Mouse (Mus musculus) c-Kit-positive CD71-positive TER-119-positive erythroid progenitor cells, embryonic 14.5 days (primary cell): ENCODE data around the gene Gm5105.

Source experiments
- DNase-seq: peaks from one replicate; pipeline ENCODE4 v3.0.0-alpha.2; 2013; ENCODE audit warnings: low spot score

The Gm5105 gene

GRCm38 (mm10) chr3:138068103-138068502 lies 915 bp upstream of the Gm5105 start:
- DNase-seq = no peak

DNA sequence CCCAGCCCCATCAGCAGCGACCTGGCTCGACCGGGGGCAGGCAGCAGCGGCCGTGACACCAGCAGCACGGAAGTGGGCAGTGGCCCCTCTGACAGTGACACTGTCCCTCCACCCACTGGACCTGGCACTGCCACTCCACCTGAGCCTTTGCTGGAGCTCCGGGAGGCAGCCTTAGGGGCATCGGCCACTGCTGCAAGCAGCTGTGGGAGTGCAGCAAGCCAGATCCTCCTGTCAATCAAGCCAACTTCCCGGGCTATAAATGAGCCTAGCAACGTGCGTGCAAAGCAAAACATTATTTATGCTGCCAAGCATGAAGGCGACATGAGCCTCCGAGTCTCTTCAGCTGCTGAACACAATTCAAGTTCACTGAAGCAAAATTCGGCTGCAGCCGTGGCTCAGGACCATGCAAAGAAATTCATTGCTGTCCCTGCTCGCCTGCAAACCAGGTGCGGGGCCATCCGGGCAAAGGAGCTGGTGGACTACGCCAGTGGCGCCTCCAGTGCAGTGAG lies 786 bp downstream of the Gm5105 start:
- no peak for DNase-seq

DNA sequence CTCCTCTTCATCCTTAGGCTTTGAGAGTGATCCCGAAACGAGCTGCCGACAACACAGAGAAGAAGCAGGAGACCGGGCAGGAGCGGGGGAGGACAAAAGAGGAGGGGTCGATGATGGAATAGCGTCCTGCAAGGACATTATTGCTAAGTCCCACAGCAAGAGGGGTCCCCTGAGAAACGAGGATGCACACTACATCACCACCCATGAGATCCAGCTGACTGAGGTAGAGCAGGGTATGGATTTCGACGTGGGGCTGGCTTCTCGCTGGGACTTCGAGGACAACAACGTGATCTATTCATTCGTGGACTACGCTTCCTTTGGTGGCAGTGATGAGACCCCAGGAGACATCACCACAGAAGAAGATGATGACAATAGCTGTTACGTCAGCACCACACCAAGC lies 1.3 kb downstream of the Gm5105 start:
- no peak for DNase-seq

DNA sequence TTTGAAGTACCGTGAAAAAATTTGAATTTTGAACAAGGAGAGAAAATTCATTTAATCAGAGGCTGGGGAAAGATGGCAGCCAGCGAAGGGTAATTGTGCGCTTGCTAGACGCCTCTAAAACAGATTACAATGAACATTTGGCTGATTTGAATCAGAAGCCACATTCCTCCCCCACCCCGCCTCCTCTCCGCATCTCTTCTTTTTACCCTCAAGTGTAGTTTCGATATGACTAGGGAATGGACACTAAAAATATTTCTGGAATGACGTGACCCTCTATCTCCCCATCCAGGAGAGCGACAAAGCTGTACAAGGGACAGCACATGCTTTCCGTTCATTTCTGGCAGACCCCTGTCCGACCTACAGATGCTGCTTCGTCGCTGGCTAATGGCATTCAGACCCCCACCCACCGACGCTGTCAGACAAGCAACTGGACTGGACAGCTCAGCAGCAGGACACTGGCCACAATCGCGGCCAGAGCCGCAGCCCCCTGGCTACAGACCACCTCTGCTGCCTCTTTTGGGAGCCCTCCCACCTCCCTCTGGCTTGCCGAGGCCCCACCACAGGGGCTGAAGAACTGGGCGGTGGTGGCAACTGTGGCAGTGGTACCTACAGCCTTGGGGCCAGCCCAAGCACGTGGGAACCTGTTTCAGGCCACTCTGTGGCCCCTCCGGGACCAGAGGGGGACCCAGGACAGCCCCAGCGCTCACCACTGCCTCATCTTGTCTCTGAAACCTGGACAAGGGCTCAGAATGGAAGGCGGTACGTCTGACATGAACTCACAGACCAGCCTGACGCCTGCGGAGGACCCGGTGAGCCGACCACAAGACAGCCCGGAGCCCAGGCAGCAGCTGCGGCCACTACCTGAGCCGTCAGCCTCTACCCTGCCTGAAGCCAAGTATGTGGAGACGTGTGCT lies 2.2 kb downstream of the Gm5105 start, which contains the start of gene 1110002E22Rik:
Gene 1110002E22Rik, plus strand, starts transcription at position 321 of the 914 bp plus-strand sequence.
- DNase-seq = no peak

DNA sequence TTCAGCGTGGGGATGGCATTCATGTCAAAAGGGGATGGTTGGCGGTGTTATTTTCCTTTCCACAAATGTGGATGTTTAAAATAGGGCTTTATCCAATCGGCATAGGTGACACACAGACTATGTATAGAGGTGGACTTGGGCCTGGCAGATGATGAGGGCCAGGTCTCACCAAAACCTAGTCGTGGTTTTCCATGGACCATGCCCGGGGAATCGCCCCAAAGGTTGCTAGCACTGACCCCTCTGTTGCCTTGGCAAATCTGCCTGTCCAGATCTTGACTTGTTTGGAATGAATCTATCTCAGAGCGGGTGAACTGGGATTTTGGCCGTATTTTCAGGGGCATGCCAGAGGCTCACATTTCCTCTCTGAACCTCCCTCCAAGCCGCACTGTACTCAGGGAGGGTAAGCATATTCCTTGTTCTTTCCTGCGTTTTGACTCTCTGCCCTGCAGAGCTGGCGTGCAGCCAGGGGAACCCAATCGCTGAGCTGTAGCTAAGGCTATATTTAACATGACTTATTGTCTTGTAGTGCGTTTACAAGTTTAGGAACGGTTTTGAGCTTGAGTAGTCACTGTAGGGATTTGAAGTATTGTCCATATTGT lies 3.4 kb downstream of the Gm5105 start:
- no peak for DNase-seq

- no peak for DNase-seq
Measured at GRCm38 (mm10) chr3:138062673-138063072, 4.5 kb downstream of the Gm5105 start.

GRCm38 (mm10) chr3:138061205-138061911 lies 5.8 kb downstream of the Gm5105 start:
- DNase-seq = no peak

- no peak for DNase-seq
Measured at GRCm38 (mm10) chr3:138060429-138060828, 6.8 kb downstream of the Gm5105 start.

GRCm38 (mm10) chr3:138058226-138058625 lies 9.0 kb downstream of the Gm5105 start:
- DNase-seq = no peak

DNA sequence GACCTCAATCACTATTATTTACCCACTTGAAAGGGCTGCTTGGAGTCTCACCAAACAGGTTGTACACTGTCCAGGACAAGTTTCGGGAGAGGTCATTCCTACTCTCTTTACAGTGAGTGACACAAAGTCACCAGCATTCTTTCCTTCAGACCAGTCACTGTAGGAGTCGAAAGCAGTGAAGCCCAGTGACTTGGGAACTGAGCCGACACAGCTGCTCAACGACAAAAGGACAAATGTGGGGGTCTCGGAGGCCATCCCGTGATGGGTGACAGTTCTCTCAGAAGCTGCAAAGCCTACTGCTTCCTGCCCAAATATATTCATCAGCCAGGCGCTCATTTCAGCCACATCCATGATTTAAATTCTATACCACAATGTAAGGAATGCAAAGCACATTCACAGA lies 10.2 kb downstream of the Gm5105 start:
- no peak for DNase-seq

GRCm38 (mm10) chr3:138053969-138054368 lies 13.2 kb downstream of the Gm5105 start:
- DNase-seq = no peak

GRCm38 (mm10) chr3:138051431-138051830 lies 15.8 kb downstream of the Gm5105 start:
- DNase-seq = no peak

GRCm38 (mm10) chr3:138050772-138051171 lies 16.4 kb downstream of the Gm5105 start:
- DNase-seq = no peak

GRCm38 (mm10) chr3:138049555-138049954 lies 17.6 kb downstream of the Gm5105 start:
- no peak for DNase-seq

GRCm38 (mm10) chr3:138043316-138043715 lies 23.9 kb downstream of the Gm5105 start:
- DNase-seq = no peak

GRCm38 (mm10) chr3:138041591-138042301 lies 25.4 kb downstream of the Gm5105 start:
- no peak for DNase-seq

- no peak for DNase-seq
Measured at GRCm38 (mm10) chr3:138040938-138041337, 26.2 kb downstream of the Gm5105 start.

DNA sequence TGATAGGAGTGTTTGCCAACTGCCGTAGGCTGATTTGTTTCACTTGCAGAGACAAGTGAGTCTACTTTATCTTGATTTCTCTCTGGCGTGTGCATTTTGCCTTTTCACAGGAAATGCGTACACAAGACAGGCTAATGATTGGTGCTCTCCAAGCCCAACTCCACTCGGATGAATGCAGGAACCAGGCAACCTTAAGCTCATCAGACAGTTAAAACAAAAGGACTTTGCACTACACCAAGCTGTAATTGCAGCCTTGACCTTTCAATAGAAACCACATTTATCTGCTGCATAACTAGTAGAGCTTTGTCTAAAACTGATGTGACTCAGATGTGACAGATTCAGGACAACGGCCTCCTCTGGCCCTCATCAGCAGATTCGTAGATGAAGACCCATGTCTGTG lies 33.2 kb downstream of the Gm5105 start:
- no peak for DNase-seq

GRCm38 (mm10) chr3:138030563-138030962 lies 36.6 kb downstream of the Gm5105 start:
- no peak for DNase-seq

GRCm38 (mm10) chr3:138029351-138029750 lies 37.8 kb downstream of the Gm5105 start:
- no peak for DNase-seq

GRCm38 (mm10) chr3:138027575-138028362 lies 39.4 kb downstream of the Gm5105 start:
- DNase-seq = no peak
